Mouse (Mus musculus) limb, embryonic 10.5 days (tissue): ENCODE measurements around the gene Atxn2l. TPM values are rescaled to one million over a fixed set of nuclear protein-coding genes. Genes with fewer than 3 reads are reported as not detected.
"Not testable (repeated sequence)": the region's sequence is repeated elsewhere in the genome, so short reads cannot be mapped to it uniquely, and the experiment has no call there.

Experiments used
- DNase-seq: peaks from one replicate; pipeline ENCODE4 v3.0.0-alpha.2; 2017; ENCODE audit warnings: low spot score
- H3K27ac ChIP-seq: fragments of 300-500 bp; sonication (generic); 2 replicates; pipeline ENCODE4 v1.5.1; 2016; ENCODE audit warnings: mild to moderate bottlenecking
- H3K27me3 ChIP-seq: fragments of 300-500 bp; sonication (generic); 2 replicates; pipeline ENCODE4 v1.6.1; 2016; ENCODE audit warnings: low read depth, mild to moderate bottlenecking; ENCODE audit not compliant: poor library complexity, severe bottlenecking
- H3K36me3 ChIP-seq: fragments of 300-500 bp; sonication (generic); 2 replicates; pipeline ENCODE4 v1.6.1; 2016; ENCODE audit warnings: mild to moderate bottlenecking, moderate library complexity
- H3K4me1 ChIP-seq: fragments of 300-500 bp; sonication (generic); 2 replicates; pipeline ENCODE4 v1.6.1; 2016
- H3K4me3 ChIP-seq: fragments of 300-500 bp; sonication (generic); 2 replicates; pipeline ENCODE4 v1.5.1; 2016; ENCODE audit warnings: mild to moderate bottlenecking, moderate library complexity
- H3K9me3 ChIP-seq: fragments of 300-500 bp; sonication (generic); replicated peaks from 2 replicates; pipeline ENCODE4 v1.6.1; 2016; ENCODE audit warnings: mild to moderate bottlenecking
- WGBS: fragments of 180-500 bp; shearing (Covaris S2); methylation state at CpG from one replicate; pipeline ENCODE4 v1.1.7; 2016; 5-methylcytosine and 5-hydroxymethylcytosine counted together
- polyA plus RNA-seq: library from polyadenylated mRNA; unstranded; fragments of >200 nt; fragmentation: Nextera tagmentation; extraction: Ambion mirVana; gene quantifications from 2 replicates; pipeline ENCODE4 v1.2.1, GENCODE M21; 2016

The Atxn2l gene
- polyA plus RNA-seq, 1 experiment from 2014 or later: 60.6 TPM

DNA sequence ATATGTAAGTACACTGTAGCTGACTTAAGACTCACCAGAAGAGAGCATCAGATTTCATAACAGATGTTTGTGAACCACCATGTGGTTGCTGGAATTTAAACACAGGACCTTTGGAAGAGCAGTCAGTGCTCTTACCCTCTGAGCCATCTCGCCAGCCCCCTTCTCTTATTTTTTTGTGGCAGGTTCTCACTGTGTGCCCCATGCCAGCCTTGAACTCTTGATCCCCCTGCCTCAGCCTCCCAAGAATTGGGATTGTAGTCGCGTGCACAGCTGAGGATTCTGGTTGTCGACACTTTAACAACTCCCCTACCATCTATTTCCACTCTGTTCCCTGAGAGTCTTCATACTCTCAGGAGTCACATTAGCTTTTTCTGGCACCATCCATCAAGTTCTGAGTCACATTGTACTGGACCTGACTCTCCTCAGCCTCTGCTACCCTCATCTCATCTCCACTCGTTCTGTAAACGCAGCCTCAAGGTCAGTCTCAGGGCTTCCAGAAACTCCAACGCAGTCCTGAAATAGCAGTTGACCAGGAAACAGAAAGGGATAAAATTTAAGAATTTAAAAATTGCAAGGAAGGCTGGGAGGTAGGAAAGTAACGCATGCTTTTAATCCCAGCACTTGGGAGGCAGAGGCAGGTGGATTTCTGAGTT is 4.0 kb upstream of the Atxn2l start:
- no peak for DNase-seq
- peaks cover 6% of the 10 kb centered on the region for H3K4me1 ChIP-seq
- H3K27ac ChIP-seq: no peak overlapping the region
- 89% methylated on average over 8 of the region's 8 CpGs for WGBS
- no peaks in the 10 kb centered on the region for H3K9me3 ChIP-seq
- no peaks in the 10 kb centered on the region for H3K27me3 ChIP-seq
- 0 out of 2 replicates have a peak, but pooled peaks cover 3% of the 10 kb centered on the region for H3K36me3 ChIP-seq
- no peak overlapping the region for H3K4me3 ChIP-seq

GRCm38 (mm10) chr7:126504913-126505312 is 1.7 kb upstream of the Atxn2l start:
- no peak for DNase-seq
- H3K27ac ChIP-seq: no peak overlapping the region
- peaks cover 17% of the 10 kb centered on the region for H3K36me3 ChIP-seq
- WGBS: 91% methylated on average over 2 of the region's 2 CpGs
- no peak overlapping the region for H3K4me3 ChIP-seq
- peaks cover 14% of the 10 kb centered on the region for H3K4me1 ChIP-seq
- H3K27me3 ChIP-seq: no peaks in the 10 kb centered on the region
- no peaks in the 10 kb centered on the region for H3K9me3 ChIP-seq

DNA sequence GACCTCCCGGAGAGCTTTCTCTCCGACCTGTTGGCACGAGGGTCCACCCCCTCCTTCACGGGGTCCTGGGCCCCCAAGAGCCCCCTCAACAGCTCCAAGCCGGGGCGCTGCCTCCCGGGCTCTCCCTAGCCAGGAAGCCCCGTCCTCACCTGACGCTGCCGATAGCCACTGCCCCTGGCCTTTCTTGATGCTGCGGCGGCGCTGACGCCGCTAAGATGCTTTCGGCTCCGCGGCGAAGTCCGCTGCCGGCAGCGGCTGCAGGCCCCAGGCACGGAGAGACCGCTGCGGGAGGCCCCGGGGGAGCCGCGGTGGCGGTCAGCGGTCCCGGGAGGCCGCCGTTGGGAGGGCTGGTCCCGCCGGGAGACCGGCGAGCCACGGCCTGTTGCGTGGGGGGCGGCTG is 486 bp downstream of the Atxn2l start:
- Histone ChIP-seq H3K4me3 (peak overlapping the region; percentile 100), H3K9me3 (no peaks in the 10 kb centered on the region), H3K27ac (peak overlapping the region; percentile 100), H3K4me1 (peaks cover 14% of the 10 kb centered on the region), H3K27me3 (no peaks in the 10 kb centered on the region), H3K36me3 (peaks cover 39% of the 10 kb centered on the region)
- under 1% methylated on average over 40 of the region's 40 CpGs for WGBS
- DNase-seq: no peak

DNA sequence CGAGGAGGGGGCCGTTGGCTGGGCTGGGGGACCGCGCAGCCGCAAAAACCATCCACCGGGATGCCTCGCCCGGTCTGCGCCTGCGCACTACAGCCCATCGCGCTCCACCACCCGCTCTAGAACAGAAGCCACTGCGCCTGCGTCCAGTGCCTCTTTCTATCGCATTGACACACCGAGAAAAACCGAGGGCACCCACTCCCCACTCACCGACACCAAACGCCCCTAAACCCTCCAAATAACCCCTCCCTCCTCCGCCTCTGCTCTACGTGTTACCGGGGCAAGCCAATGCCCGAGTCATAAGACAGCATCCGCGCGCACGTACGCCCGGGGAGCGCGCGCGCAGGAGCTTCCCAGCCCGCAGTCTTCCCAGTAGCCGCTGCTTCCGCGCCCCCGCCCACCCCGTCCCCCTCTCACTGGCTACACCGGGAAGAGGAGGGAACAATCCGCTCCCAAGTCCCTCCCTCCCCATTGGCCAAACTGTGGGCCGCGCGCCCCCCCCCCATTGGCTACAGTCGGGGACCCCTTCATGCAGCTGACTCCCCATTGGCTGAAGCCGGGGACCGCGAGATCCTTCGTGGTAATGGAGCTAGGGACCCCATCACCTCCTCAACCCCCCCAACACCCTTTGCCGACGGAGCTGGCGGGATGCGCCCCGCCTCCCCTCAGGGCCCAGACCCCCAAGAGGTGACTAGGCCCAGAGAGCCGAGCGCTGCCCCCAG is 1.1 kb downstream of the Atxn2l start:
- Histone ChIP-seq H3K4me3 (peak overlapping the region; percentile 100), H3K27ac (peak overlapping the region; percentile 100), H3K9me3 (no peaks in the 10 kb centered on the region), H3K4me1 (peaks cover 14% of the 10 kb centered on the region), H3K27me3 (no peaks in the 10 kb centered on the region), H3K36me3 (peaks cover 45% of the 10 kb centered on the region)
- peak; percentile 96 for DNase-seq
- WGBS: under 1% methylated on average over 55 of the region's 57 CpGs

DNA sequence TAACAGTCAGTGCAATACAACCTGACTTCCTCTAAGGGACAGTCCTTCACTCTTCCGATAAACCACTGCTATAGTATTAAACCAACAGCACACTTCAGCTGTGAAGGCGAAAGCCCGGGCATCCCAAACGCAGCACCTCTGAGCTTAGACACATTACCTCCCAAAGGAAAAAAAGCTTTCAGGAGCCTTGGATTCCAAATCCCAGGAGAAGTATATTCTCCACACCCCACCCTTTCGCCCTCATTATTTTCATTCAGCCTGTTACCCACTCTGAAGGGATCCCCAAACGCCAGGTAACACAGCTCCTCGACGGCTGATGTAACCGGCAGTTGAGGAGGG is 1.6 kb downstream of the Atxn2l start:
- peak overlapping the region; percentile 100 for H3K27ac ChIP-seq
- peaks cover 14% of the 10 kb centered on the region for H3K4me1 ChIP-seq
- peaks cover 50% of the 10 kb centered on the region for H3K36me3 ChIP-seq
- no peaks in the 10 kb centered on the region for H3K9me3 ChIP-seq
- H3K27me3 ChIP-seq: no peaks in the 10 kb centered on the region
- DNase-seq: no peak
- WGBS: 5% methylated on average over 9 of the region's 9 CpGs
- H3K4me3 ChIP-seq: peak overlapping the region; percentile 100

DNA sequence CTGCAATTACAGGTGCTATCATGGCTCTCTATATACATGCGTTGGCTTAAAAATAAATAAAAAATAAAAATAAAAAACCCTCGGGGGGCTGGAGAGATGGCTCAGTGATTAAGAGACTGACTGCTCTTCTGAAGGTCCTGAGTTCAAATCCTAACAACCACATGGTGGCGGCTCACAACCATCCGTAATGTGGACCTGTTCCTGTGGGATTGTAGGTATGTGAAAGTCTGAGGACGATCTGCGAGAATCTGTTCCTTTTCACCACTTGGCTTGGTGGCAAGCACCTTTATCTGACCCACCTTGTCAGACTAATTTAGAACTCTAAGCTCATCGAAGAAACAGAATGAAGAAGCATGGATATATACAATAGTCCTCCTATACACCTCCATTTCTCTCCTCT is 3.8 kb downstream of the Atxn2l start:
- 96% methylated on average over 7 of the region's 7 CpGs for WGBS
- DNase-seq: no peak
- Histone ChIP-seq H3K4me3 (no peak overlapping the region), H3K9me3 (no peaks in the 10 kb centered on the region), H3K27ac (no peak overlapping the region), H3K27me3 (no peaks in the 10 kb centered on the region), H3K36me3 (peaks cover 72% of the 10 kb centered on the region), H3K4me1 (peaks cover 14% of the 10 kb centered on the region)

- no peak overlapping the region for H3K27ac ChIP-seq
- DNase-seq: no peak
- peaks cover 87% of the 10 kb centered on the region for H3K36me3 ChIP-seq
- 93% methylated on average over 12 of the region's 12 CpGs for WGBS
- peaks cover 8% of the 10 kb centered on the region; the same call in 1 of the 2 replicates for H3K4me1 ChIP-seq
- no peaks in the 10 kb centered on the region for H3K27me3 ChIP-seq
- H3K4me3 ChIP-seq: no peak overlapping the region
- no peaks in the 10 kb centered on the region for H3K9me3 ChIP-seq
These were observed 5.3 kb downstream of the Atxn2l start for GRCm38 (mm10) chr7:126497966-126498365.

DNA sequence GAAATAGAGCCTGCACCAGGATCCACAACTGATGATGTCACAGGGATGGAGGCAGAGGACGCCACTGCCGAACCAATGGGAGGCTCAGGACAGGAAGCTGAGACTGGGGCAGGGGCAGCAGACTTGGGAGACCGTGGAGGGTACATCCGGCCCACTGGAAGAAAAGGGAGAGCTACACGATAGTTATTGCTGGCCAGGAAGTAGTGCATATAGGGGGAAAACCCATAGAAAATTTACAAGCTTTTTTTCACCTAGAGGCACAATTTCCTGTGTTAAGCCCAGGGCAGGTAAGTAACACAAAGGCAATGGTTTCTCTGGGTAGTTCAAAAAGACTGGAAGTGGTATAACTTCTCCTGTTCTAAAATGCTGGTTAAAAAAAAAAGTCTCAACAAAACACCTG is 6.8 kb downstream of the Atxn2l start:
- H3K4me3 ChIP-seq: no peak overlapping the region
- WGBS: 88% methylated on average over 5 of the region's 5 CpGs
- H3K27ac ChIP-seq: no peak overlapping the region
- H3K9me3 ChIP-seq: no peaks in the 10 kb centered on the region
- no peaks in the 10 kb centered on the region for H3K27me3 ChIP-seq
- no peak for DNase-seq
- peaks cover 98% of the 10 kb centered on the region for H3K36me3 ChIP-seq
- peaks cover 10% of the 10 kb centered on the region; the same call in 1 of the 2 replicates for H3K4me1 ChIP-seq

- H3K4me3 ChIP-seq: no peak overlapping the region
- H3K27ac ChIP-seq: no peak overlapping the region
- no peak for DNase-seq
- no peaks in the 10 kb centered on the region for H3K9me3 ChIP-seq
- H3K36me3 ChIP-seq: peaks cover 98% of the 10 kb centered on the region
- H3K27me3 ChIP-seq: no peaks in the 10 kb centered on the region
- WGBS: 91% methylated on average over 6 of the region's 6 CpGs
- 0 out of 2 replicates have a peak, but pooled peaks cover 2% of the 10 kb centered on the region for H3K4me1 ChIP-seq
These were observed 9.1 kb downstream of the Atxn2l start for GRCm38 (mm10) chr7:126494120-126494519.

- H3K4me1 ChIP-seq: peaks cover 12% of the 10 kb centered on the region
- WGBS: 68% methylated on average over 11 of the region's 11 CpGs
- H3K36me3 ChIP-seq: peaks cover 86% of the 10 kb centered on the region
- H3K27ac ChIP-seq: no peak overlapping the region
- no peaks in the 10 kb centered on the region for H3K27me3 ChIP-seq
- no peak for DNase-seq
- H3K9me3 ChIP-seq: no peaks in the 10 kb centered on the region
- 0 out of 2 replicates have a peak overlapping the region, but pooled peaks have one; percentile 13 for H3K4me3 ChIP-seq
These were observed 11.3 kb downstream of the Atxn2l start for GRCm38 (mm10) chr7:126491973-126492372.

DNA sequence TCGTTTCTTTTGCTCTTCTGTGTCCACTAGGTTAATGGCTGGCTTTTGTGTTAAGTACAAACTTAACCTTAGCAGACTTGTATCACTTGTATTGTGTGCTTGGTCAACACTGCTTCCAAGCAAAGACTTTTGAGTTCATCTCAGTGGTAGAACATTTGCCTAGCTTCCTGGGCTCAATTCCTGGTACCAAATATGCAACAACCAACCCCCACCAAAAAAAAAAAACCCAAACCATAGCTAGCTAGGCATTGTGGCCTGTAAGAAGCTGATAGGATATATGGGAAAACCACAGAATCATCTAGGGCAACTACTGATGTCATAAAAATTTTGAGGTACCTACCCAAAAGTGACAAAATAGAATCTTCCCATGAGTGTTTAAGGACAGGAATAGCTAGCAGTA is 12.2 kb downstream of the Atxn2l start:
- Histone ChIP-seq H3K27me3 (no peaks in the 10 kb centered on the region), H3K4me1 (peaks cover 16% of the 10 kb centered on the region), H3K27ac (no peak overlapping the region), H3K4me3 (no peak overlapping the region), H3K36me3 (peaks cover 76% of the 10 kb centered on the region), H3K9me3 (no peaks in the 10 kb centered on the region)
- WGBS: 82% methylated on average over 1 of the region's 1 CpGs
- no peak for DNase-seq

DNA sequence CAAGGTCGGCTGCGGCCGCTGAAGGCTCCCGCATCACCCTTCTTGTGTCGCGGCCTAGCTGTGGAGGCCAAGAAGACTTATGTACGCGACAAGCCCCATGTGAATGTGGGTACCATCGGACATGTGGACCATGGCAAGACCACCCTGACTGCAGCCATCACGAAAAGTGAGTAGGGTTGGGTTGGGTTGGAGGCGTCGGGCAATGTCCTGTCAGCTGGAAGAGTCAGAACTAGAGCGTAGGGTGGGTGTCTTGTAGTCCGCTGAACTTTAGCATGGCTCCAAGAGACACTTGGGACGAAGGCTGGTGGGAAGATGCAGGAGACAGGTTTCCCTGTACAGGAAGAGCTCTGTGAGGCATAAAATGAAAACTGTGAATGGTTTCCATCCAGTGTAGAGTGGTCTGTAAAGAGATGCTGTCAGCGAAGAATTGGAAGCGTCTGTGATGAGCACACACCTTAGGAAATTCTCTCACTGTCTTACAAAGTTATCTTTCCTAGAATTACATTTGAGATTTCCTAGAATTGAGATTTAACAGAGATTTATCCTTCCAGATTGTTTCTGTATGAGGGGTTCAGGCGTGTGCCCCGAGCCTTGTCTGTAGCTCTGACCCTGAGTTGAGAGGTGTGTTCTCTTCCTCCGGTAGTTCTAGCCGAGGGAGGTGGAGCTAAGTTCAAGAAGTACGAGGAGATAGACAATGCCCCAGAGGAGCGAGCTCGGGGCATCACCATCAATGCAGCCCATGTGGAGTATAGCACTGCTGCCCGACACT is 15.4 kb downstream of the Atxn2l start:
- not testable (repeated sequence) for H3K27me3 ChIP-seq, H3K9me3 ChIP-seq, DNase-seq
- peak overlapping the region; percentile 69 for H3K4me3 ChIP-seq
- peaks cover 20% of the 10 kb centered on the region for H3K4me1 ChIP-seq
- H3K27ac ChIP-seq: peak overlapping the region; percentile 86
- WGBS: 21% methylated on average over 25 of the region's 25 CpGs
- peaks cover 44% of the 10 kb centered on the region for H3K36me3 ChIP-seq

- WGBS: under 1% methylated on average over 32 of the region's 32 CpGs
- H3K4me3 ChIP-seq: peak within 1 kb of the TSS; percentile 69
- H3K9me3 ChIP-seq: no peaks in the 10 kb centered on the region
- DNase-seq: peak; percentile 99
- H3K27ac ChIP-seq: peak within 1 kb of the TSS; percentile 86
- H3K27me3 ChIP-seq: no peaks in the 10 kb centered on the region
- H3K36me3 ChIP-seq: peaks cover 37% of the 10 kb centered on the region
- H3K4me1 ChIP-seq: peaks cover 25% of the 10 kb centered on the region
These were observed 16.2 kb downstream of the Atxn2l start, which contains the start of gene Tufm for GRCm38 (mm10) chr7:126487052-126487483. TSS of gene Tufm (plus strand) at chr7:126487361.
